Mouse (Mus musculus) thymus, postnatal 10 days (tissue): ENCODE measurements around the gene B4galnt3.

ENCODE experiments used
- DNase-seq, 2 experiments: peaks; one replicate each; pipeline ENCODE4 v3.0.0; 2021; ENCODE audit warnings: low spot score in 2 of 2

B4galnt3 gene

GRCm38 (mm10) chr6:120186594-120186993 lies 107.8 kb downstream of the B4galnt3 start:
- no peak for DNase-seq

- peak; percentile 76 to 84 for DNase-seq
Observed at GRCm38 (mm10) chr6:120185756-120186155, 108.6 kb downstream of the B4galnt3 start.

- DNase-seq: no peak
Observed at GRCm38 (mm10) chr6:120185012-120185730, 109.2 kb downstream of the B4galnt3 start.

GRCm38 (mm10) chr6:120183771-120184170 lies 110.6 kb downstream of the B4galnt3 start:
- DNase-seq: no peak

GRCm38 (mm10) chr6:120182160-120182559 lies 112.2 kb downstream of the B4galnt3 start:
- no peak for DNase-seq

GRCm38 (mm10) chr6:120180492-120180891 lies 113.9 kb downstream of the B4galnt3 start:
- DNase-seq: no peak

- no peak for DNase-seq
Observed at GRCm38 (mm10) chr6:120179756-120180206, 114.6 kb downstream of the B4galnt3 start.

- DNase-seq: no peak
Observed at GRCm38 (mm10) chr6:120179044-120179755, 115.2 kb downstream of the B4galnt3 start.

GRCm38 (mm10) chr6:120175650-120176049 lies 118.7 kb downstream of the B4galnt3 start:
- DNase-seq: no peak

- DNase-seq: no peak
Observed at GRCm38 (mm10) chr6:120174602-120175115, 119.7 kb downstream of the B4galnt3 start.

GRCm38 (mm10) chr6:120174028-120174601 lies 120.2 kb downstream of the B4galnt3 start:
- no peak for DNase-seq

- DNase-seq: no peak
Observed at GRCm38 (mm10) chr6:120172294-120173017, 121.9 kb downstream of the B4galnt3 start.

- DNase-seq: no peak
Observed at GRCm38 (mm10) chr6:120167574-120167973, 126.8 kb downstream of the B4galnt3 start.

GRCm38 (mm10) chr6:120164765-120165164 lies 129.6 kb downstream of the B4galnt3 start:
- DNase-seq: no peak

- DNase-seq: no peak
Observed at GRCm38 (mm10) chr6:120162928-120163327, 131.4 kb downstream of the B4galnt3 start.

- no peak for DNase-seq
Observed at GRCm38 (mm10) chr6:120159133-120159901, 135.0 kb downstream of the B4galnt3 start.

GRCm38 (mm10) chr6:120157479-120157878 lies 136.9 kb downstream of the B4galnt3 start:
- DNase-seq: no peak

GRCm38 (mm10) chr6:120155510-120155909 lies 138.8 kb downstream of the B4galnt3 start:
- DNase-seq: no peak

GRCm38 (mm10) chr6:120154526-120155309 lies 139.6 kb downstream of the B4galnt3 start:
- DNase-seq: peak; percentile 66 to 78
